Mouse (Mus musculus) mammary gland, adult 2 months (tissue): Measurements from ENCODE around the gene F9. TPM values are rescaled to one million over a fixed set of nuclear protein-coding genes. Genes with fewer than 3 reads are reported as not detected.

Source experiments
- polyA plus RNA-seq: library from polyadenylated mRNA; depleted of rRNA; stranded (reverse); fragments of >200 nt; gene quantifications from 2 replicates; pipeline ENCODE4 v1.2.3, GENCODE M21; 2012; ENCODE audit warnings: low replicate concordance; rRNA removed

The F9 gene
- polyA plus RNA-seq = 0.05 and 0.06 TPM in 2 replicates

DNA sequence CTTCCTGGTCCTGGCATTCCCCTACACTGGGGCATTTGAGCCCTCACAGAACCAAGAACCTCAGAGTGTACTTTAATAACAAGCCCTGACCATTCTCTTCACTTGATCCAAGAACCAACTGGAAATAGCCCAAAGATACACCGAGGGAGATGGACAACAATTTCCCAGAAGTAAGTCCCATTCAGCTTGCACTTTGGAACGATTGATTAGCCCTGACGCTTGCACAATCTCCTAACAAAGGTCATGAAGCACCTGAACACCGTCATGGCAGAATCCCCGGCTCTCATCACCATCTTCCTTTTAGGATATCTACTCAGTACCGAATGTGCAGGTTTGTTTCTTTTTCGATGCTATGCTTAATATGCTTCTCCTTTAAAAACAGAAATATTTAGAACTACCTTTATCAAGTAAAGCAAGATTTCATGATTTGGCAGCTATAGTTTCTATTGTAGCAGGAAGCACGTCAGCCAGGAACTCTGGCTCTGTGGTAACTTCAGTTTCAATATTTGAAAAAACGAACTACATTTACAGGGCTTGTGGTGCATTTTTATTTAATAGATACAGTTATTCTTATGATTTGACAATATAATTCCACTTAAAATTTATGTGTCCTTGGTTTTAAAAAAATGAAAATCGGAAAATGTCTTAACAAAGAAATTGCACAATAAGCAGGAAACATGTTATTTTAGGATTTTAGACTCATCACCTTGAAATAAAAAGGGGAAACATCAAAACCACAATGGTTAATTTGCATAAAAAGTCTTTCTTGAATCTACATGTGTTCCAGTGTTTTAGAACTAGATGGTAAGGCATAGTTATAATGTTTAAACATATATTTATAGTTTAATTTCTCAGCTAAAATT lies at the start of gene F9:
TSS of gene F9 (plus strand) at position 244 of the 863 bp plus-strand sequence.

Other genes starting within 250 kb of the F9 start
- gene Mcf2, start 179.6 kb downstream of the F9 start, polyA plus RNA-seq = not detected in 2 replicates